Mouse (Mus musculus) thymus, adult 2 months (tissue): Measurements from ENCODE around the gene E2f7.

Experiments
- CTCF ChIP-seq: fragments of 200-500 bp; IDR thresholded peaks from 2 replicates; pipeline ENCODE4 v1.5.1; 2012; ENCODE audit warnings: mild to moderate bottlenecking, control low read depth, low read length, moderate library complexity, borderline replicate concordance; ENCODE audit not compliant: control insufficient read depth, poor library complexity, insufficient read depth; ENCODE audit errors: extremely low read depth
- POLR2A ChIP-seq: fragments of 200-500 bp; IDR thresholded peaks from 2 replicates; pipeline ENCODE4 v1.6.1; 2012; ENCODE audit warnings: mild to moderate bottlenecking, low read length, control low read depth, moderate library complexity; ENCODE audit not compliant: control insufficient read depth, poor library complexity, insufficient read depth; ENCODE audit errors: extremely low read depth

GRCm38 (mm10) chr10:110752849-110753248, 7.6 kb downstream of the E2f7 start:
- TF ChIP-seq POLR2A (no peak), CTCF (no peak)
